Mouse (Mus musculus): Measurements from ENCODE around the gene Mplkip. TPM values are rescaled to one million over a fixed set of nuclear protein-coding genes. Genes with fewer than 3 reads are reported as not detected.

Mplkip gene
- total RNA-seq, 2 experiments from 2014 or later = 17.1 to 18.5 TPM

DNA sequence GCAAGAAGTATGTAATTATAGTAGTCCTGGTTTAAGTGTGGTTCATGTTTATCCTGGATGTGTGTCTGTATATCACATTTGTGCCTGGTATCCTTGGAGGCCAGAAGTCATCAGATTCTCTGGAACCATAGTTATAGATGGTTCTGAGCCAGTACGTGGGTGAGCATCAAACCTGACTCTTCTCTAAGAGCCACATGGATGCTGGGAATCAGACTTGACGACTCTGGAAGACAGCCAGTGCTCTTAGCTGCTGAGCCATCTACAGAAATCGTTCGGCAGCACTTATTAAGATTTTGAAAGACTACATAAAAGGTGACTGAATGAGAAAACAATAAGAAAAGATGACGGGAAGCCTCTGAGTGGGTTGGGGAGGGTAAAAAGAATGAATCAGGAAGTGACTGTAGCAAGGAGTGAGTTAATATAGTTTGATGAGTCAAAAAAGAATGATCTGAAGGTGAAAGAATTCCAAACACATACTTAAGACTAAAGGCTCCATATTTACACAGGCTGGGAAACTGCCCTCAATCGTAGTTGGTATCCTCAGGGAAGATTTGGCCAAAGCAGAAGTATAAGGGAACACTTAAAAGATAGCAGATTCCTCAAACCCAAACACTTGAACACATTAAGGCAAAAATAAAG is 10.3 kb downstream of the Mplkip start:
- H3K27ac ChIP-seq = peak overlapping the region; percentile 57; the same call in 1 of the 2 replicates
- no peak for TF ChIP-seq CTCF (conservative IDR thresholded peaks at IDR 0.05)
- DNase-seq (ENCODE audit: low spot score in 2 of 2) = peak; percentile 23 to 38
- H3K4me3 ChIP-seq = no peak overlapping the region

GRCm38 (mm10) chr13:17708784-17709311 is 13.9 kb downstream of the Mplkip start:
- TF ChIP-seq CTCF (conservative IDR thresholded peaks at IDR 0.05) = no peak
- no peak overlapping the region for H3K27ac ChIP-seq
- H3K4me3 ChIP-seq = no peak overlapping the region
- no peak for DNase-seq (ENCODE audit: low spot score in 2 of 2)

GRCm38 (mm10) chr13:17717357-17717756 is 22.4 kb downstream of the Mplkip start:
- TF ChIP-seq CTCF (conservative IDR thresholded peaks at IDR 0.05) = no peak
- DNase-seq (ENCODE audit: low spot score in 2 of 2) = no peak
- Histone ChIP-seq H3K4me3 (no peak overlapping the region), H3K27ac (no peak overlapping the region)

DNA sequence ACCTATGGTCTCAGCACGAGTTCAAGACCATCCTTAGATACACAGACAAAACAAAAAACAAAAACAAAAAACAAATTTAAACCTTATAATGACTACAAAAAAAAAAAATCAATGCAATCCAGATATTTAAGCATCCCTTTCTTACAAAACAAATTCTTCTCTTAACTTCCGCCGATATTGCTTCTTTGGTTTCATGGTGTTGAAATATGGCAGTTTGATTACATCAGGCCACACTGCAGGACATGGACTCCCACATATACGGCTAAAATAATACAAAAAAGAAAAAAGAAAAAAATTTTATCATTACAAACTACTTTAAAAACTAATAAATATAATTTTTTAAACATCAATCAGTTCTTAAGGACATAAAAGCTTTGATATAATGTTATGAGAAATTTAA is 32.9 kb downstream of the Mplkip start:
- no peak for TF ChIP-seq CTCF (conservative IDR thresholded peaks at IDR 0.05)
- H3K4me3 ChIP-seq = no peak overlapping the region
- DNase-seq (ENCODE audit: low spot score in 2 of 2) = no peak
- H3K27ac ChIP-seq = no peak overlapping the region

- H3K4me3 ChIP-seq = no peak overlapping the region
These were observed 33.8 kb downstream of the Mplkip start for GRCm38 (mm10) chr13:17728798-17729197.

More at GRCm38 (mm10) chr13:17728798-17729197, 33.8 kb downstream of the Mplkip start:
- no peak for TF ChIP-seq CTCF (conservative IDR thresholded peaks at IDR 0.05)
- no peak for DNase-seq (ENCODE audit: low spot score in 2 of 2)
- H3K27ac ChIP-seq = no peak overlapping the region

Small RNAs within 50 kb of the gene (microRNA-seq; reads per million reads assigned to microRNA genes)
- gene Mir466i = 0 reads per million in 2 experiments

Other genes starting within 250 kb of the Mplkip start
- 1 to 10 TPM; 2.1 to 3.3 TPM for gene Sugct, start 361 bp downstream of the Mplkip start, total RNA-seq (2021)
- 10 to 100 TPM; 58.7 to 60.0 TPM for gene Cdk13, start 109.9 kb downstream of the Mplkip start, total RNA-seq (2021)
- 10 to 100 TPM; 58.7 to 59.4 TPM for gene Rala, start 249.0 kb downstream of the Mplkip start, total RNA-seq (2021)

Data from layer of hippocampus, adult 2 months (tissue).